Mouse (Mus musculus) spleen, adult 2 months (tissue): ENCODE results near the gene Rbm45.

ENCODE experiments used
- CTCF ChIP-seq: fragments of 200-500 bp; IDR thresholded peaks from 2 replicates; pipeline ENCODE4 v1.5.1; 2011; ENCODE audit warnings: mild to moderate bottlenecking, inconsistent platforms; ENCODE audit not compliant: insufficient read depth, insufficient read length, insufficient replicate concordance; ENCODE audit errors: extremely low read depth
- POLR2A ChIP-seq: fragments of 200-500 bp; IDR thresholded peaks from 2 replicates; pipeline ENCODE4 v1.6.1; 2011; ENCODE audit warnings: low read depth, low read length, inconsistent platforms

GRCm38 (mm10) chr2:76370656-76370922 is 805 bp downstream of the Rbm45 start:
- TF ChIP-seq POLR2A (no peak), CTCF (no peak)
